Mouse (Mus musculus): ENCODE measurements around the gene Acadl.

The Acadl gene

DNA sequence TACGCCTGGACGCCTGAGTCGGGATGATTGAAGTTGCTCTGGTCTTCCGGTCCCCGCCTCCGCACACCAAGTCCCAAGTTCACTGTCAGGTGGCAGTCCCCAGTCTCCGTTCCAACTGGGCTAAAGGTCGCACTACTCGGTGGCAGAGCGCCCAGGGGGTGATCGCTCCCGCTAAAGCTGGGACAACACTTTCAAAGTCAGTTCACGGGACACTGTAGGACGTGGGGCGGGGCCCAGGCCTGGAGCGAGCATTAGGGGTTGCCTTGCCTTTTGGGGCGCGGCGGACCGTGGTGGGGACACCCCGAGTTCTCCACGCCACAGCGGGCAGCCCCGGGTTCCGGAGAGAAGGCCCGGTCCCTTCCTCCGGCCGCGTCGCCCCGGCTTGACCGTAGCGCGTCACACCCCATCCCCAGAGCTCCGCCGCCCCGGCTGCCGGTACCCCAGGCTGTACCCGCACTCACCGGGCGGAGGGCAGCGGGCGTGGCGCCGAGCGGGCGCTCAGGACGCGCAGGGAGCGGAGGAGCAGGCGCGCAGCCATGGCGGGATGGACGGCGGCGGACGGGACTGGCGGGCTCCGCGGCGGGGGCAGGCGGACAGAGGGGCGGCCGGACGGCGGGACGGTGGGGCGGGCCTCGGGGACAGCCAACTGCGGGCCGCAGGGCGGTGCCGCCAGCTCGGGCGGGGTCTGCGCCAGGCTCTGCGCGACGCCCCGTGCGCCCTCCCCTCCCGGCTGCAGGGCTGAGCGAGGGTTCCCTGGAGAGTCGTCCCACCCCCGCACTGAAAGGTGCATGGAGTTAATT, at the start of gene Acadl:
Gene Acadl, minus strand, starts transcription at position 566 of the 800 bp plus-strand sequence.
- peak; percentile 88 for DNase-seq (ENCODE audit: low read depth, low spot score)

DNA sequence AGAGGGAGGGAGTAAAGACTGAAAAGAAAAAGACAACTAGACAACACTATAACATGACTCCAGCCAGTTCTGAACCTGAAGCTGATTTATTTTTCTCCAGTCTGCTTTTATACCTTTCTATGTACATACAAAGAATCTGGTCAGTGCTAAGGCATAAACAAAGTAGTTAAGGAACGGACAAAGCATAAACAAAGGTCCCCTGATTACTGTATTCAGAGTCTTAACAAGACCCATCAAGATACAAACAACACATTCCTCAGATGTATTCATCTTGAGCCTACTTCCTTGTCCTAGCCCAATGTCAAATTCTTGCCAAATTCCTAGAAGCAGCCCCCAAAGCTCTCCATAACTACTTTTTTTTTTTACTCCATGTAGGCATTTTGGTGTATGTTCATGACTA, 49.2 kb upstream of the Acadl start:
- DNase-seq (ENCODE audit: low read depth, low spot score), result no peak

DNA sequence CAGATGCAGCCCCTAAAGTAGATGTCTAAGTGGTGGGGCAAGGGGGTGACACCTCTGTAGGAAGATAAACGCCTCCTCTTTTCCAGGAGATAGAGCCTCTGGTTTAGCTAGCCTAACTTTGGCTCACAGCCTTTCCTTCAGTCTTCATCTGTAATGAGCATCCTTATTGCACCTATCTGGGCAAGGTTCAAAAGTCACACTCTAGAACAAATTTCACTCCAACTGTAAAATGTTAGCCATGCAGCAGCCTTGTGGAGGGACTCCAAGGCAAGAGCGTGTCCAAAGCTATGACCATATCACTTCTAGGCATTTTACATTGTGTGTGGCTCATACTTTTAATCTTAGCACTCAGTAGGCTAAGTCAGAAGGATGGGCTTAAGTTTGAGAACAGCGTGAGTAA, 39.5 kb upstream of the Acadl start:
- DNase-seq (ENCODE audit: low read depth, low spot score), result no peak

DNA sequence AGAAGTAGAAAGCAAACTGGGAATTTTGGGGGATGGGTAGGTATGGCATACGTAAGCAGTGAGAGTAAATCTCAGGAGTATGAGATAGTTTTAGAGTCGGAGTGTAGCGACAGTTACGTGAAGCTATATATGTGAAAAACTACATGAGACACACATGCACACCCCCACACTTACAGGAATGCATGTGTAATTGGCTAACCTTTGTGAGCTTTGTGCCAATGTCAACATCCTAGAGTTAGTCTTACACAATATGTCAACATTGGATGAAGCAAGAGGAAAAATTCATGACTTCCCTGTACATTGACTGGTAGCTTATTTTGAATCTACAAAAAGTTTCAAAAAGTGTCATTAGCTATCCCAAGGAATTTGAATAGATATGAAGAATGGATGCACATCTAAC, 37.9 kb upstream of the Acadl start:
- DNase-seq (ENCODE audit: low read depth, low spot score), result no peak

DNA sequence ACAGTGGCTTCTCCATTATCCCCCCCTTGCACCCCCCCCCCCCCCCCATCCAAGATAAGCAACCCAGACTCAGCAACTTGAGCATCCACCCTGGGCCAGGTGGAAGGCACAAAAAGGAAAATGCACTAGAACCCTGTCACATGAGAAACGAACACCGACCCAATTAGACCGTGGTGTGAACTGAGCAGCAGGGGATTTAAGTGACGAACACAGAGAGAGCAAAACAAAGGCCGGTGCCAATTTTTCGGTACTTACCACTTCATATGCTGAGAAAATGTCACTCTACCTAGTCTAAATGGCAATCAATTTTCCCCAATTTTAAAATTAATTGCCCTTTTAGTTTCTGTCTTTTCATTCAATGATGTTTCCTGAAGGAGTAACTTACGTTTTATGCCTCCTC, 35.2 kb upstream of the Acadl start:
- DNase-seq (ENCODE audit: low read depth, low spot score), result no peak

DNA sequence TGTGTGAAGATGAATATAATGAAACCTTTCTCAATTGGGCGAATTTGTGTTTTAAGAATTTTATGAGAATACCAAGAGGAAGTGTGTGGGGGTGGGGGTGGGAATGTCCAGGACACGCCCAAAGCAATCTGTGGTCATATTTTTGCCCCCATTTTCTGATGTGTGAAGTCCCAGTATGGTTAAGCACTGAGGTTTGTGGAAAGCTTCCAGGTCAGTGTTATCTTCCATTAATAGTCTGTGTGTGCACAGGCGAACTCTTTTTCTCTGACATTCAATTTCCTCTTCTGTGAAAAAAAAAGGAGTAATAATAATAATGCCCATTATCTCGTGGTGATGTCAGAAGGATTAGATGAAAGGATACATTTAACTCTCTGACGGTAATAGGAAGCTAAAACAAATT, 33.5 kb upstream of the Acadl start:
- no peak for DNase-seq (ENCODE audit: low read depth, low spot score)

DNA sequence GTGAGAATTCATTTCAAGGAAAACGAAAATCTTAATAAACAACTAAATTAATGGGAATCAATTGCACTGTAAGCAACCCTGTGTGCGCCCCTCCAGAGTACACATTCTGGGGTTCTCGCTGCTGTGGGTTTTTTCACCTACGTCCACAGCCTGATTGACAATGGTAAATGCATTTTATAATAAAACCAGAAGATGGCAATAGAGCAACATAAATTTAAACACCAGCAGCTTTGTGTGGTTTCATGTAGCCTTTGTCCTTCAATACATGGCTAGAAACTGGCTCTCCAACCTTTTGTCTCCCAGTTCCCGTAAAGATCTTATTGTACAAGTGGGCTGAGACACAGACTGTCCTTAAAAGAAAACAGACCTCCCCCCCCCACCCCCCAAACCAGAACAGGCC, 33.0 kb upstream of the Acadl start:
- DNase-seq (ENCODE audit: low read depth, low spot score), result peak; percentile 70

DNA sequence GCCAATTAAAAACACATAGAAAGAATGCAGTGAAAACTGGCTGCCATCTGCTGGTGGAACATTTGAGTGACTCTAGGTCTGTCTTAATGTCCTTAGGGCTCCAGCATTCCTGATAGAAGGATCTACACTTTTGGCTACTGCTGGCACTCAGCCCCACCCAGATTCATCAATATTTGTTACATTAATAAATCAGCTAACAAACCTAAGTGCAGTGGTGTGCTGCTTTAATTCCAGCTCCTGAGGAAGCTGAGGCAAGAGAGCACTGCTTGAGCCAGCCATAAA, 32.7 kb upstream of the Acadl start:
- peak; percentile 61 for DNase-seq (ENCODE audit: low read depth, low spot score)

DNA sequence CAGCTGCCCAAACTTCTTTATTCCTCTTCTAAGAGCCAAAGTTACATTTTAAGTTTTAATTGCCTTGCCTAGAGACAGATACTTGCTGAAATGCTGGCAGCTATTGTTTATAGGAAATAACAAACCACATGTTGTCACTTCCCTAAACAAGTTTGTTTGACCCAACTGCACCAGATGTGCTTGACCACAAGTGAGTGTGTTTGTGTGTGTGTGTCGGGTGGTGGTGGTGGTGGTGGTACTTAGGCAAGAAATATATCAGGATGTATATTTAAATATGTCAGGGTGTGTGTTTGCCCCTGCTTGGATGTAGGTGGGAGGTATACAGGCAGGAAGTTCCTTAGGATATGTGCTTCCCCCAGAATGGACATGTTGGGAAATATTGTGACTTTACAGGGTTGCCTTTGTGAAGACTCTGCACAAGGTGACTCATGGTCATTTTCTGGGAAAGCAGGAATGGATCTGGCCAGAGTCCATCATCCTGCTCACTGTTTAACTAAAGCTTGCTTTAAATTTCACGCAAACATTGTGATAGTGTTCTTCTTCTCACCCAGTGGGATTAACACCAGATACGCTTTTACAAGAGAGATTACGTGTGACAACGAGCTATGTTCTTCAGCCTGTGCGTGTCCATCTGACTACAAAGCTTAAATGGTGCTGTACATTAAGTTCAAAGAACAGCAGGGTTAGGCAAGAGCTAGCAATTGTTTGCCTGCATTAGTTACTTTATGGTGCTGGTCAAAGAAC, 32.2 kb upstream of the Acadl start:
- DNase-seq (ENCODE audit: low read depth, low spot score), result no peak

DNA sequence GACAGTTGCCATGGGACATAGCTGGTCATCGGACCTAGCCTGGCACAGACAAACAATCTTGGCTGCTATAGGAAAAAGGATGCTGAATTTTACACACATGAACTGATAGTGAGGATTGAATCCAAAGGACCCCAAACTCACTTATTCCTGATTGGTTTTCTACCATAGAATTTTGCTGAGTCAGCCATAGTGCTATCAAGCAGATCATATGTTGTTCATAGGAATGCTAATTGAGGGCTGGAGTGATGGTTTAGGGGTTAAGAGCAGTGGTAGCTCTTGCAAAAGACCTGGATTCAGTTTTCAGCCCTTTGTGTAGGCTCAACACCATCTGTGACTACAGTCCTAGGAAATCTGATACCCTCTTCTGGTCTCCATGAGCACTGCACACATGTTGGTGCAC, 24.1 kb upstream of the Acadl start:
- DNase-seq (ENCODE audit: low read depth, low spot score), result no peak

DNA sequence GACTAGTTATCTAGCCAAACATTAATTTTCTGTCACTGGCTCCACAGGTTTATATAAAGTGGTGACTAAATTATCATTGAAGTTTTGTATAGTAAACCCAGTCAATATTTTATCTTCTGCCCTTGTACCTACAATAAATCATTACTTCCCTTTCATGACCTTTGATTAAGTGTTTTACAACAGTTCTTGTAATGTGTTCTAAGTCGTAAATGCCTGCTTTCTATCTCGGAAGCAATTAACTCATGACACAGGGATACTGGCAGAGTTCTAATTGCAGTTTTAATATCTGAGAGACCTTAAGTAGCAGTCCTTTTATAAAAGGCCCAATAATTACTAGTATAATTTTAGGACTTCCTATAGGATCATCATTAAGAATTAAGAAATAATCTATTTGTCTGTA, 17.1 kb upstream of the Acadl start:
- no peak for DNase-seq (ENCODE audit: low read depth, low spot score)

DNA sequence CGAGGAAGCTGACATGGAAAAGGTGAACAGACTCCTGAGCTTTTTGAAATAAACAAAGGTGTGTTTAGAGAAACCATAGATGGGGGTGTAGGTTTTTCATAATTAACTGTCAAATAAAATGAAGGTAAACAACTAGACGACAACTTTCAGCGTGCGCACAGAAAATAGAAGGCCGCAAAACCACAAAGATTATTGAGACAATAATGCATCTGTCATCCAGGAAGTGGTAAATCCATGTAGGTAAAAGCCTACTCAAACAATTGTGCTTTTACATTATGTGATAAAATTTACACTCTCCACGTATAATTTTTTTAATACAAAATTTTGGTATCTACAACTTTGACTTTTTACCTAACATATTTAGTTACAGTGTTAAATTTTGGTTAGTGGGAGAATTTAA, 11.7 kb upstream of the Acadl start:
- DNase-seq (ENCODE audit: low read depth, low spot score), result no peak

DNA sequence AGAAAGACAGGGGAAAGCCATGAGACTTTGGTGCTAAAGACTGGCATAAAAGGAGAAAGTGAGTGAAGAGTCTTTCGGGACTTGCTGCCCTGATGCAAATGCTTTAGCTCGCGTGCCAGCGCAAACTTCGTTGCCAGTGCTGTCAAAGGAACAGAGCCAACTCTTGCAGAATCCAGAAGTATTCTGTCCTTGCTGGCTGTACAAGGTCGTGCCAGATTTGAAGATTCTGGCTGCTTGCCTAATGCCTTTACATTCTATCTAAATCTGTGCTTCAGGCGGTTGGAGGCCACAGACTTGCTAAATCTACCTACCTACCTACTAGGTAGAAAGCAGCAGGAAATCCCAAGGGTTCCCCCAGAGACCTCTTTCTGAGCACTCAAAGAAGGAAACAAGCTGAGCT, 8.5 kb upstream of the Acadl start:
- DNase-seq (ENCODE audit: low read depth, low spot score), result no peak

DNA sequence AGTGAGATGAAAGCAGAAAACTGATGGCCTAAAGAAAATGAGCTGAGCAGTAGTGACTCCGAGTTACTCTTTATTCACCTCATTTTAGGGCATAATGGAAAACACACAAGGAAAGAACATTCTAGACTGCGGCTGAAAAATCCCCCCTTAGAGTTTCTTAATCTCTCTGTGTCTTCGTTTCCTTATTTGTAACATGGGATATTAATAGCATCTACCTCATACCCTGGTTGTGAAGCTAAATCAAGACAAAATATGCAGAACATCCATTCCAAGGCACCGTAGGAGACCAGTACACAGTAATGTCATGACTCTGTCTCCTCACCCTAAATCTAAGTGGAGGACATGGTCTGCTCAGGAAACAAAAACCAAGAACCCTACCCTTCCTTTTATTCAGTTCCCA, 2.6 kb upstream of the Acadl start:
- no peak for DNase-seq (ENCODE audit: low read depth, low spot score)

DNA sequence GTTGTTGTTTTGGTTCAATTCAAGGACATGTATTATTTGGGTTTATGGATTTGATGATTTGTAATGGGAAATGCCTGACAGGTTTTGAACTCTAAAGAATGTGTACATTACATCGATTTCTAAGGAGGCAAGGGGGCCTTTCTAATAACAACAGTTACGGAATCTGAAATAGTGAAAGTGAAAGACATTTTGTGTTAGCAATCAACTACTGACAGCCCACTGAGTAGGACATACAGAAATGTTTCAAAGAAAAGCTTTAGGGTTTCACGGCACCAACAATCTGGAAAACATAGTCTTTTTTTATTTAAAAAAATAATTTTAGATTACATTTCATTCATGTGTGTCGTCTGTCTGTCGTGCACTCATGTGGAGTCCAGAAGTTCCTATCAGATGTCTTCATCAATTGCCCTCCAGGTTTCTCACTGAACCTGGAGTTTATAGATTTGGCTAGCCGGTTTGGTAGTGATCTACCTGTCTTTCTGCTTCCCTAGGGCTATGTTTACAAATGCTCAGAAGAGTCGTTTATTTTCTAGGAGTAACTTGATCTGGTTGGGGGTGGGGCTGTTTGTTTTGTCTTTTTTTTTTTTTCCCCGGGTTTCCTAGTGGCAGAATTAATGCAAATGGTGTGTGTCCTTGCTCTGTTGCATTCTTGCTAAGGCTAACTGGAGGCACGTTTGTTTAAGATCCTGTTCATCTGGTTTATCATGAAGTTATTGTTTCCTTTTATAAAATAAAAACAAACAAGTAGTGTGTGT, 841 bp upstream of the Acadl start:
- DNase-seq (ENCODE audit: low read depth, low spot score), result peak; percentile 60

DNA sequence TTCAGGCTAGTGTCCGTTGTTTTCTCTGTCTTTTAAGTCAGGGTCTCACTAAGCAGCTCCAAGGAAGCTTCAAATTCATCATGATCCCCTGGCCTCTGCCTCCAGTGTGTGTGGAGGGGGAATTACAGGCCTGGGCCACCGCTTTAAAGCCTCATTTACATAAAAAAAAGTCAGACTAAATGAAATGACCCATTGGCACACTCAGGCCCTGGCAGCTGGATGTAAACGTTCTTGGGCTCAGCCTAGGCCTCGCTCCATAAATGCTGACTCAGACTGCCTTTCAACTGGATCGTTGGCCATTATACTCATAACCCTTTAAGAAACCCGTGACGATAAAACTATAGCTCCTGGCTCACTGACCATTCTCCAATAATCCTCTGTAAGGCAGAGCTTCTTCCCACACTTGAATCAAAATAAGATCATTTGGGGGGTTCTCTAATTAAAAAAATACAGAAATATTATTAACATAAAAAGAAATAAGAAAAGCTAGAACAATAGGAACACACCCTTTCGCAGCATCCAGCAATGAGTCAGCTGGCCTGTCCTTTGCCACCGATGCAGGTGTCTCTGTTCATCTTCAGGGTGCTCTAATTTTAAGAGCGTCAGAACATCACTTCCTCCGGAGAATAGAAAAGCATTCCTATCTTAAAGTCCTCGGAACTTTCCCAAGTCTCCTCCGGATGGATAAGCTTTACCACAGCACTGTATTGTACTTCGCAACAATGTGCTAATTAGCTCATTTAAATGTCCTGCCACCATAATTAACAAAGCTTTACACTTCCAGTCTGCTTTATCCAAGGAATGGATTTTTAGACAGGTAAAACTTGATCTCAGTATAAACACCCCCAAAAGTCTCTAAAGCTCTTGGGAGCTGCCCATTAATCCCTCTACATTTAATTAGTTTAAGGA, 1.1 kb downstream of the Acadl start:
- peak; percentile 63 for DNase-seq (ENCODE audit: low read depth, low spot score)

DNA sequence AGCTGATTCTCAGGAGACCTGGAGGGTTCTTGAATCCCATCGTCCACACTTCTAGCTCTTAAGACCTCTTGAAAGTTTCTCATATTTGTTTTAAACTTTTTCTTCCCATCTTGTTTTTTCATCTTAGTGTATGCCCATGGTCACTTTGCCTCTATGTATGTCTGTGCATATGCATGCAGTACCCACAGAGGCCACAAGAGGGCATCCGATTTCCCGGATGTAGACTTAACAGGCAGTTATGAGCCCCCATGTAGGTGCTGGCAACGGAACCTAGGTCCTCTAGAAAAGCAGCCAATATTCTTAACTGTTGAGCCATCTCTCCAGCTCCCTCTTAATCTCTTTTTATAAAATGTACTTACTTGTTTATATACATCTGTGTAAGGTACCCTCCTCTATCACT, 15.6 kb downstream of the Acadl start:
- DNase-seq (ENCODE audit: low read depth, low spot score), result peak; percentile 56

DNA sequence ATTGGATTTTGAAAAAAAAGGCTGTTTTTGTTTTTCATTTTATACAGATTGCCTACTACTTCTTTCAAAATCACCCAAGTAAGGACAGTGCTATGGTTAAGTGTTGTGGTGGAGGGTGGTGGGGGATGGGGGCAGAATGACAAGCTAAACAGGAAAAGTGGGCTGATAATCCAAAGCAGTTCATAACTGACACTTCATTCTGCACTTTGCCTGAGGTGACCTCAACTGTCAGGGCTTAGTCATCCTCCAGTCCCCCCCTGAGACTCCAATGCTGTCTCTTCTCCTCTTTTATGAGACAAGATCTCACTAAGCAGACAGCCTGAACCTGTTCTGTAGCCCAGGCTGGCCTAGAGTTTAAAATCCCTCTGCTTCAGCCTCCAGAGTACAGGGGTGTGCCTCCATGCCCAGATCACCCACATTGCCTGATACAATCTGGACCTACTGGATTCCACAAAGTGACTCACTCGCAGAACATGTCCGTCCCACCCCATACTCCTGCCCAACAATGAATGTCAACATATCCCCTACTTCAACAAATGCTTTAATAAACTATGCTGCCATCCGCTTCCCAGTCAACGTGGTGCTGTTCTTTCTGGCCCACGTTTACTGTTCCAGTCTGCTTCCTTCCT, 17.3 kb downstream of the Acadl start:
- DNase-seq (ENCODE audit: low read depth, low spot score), result no peak

DNA sequence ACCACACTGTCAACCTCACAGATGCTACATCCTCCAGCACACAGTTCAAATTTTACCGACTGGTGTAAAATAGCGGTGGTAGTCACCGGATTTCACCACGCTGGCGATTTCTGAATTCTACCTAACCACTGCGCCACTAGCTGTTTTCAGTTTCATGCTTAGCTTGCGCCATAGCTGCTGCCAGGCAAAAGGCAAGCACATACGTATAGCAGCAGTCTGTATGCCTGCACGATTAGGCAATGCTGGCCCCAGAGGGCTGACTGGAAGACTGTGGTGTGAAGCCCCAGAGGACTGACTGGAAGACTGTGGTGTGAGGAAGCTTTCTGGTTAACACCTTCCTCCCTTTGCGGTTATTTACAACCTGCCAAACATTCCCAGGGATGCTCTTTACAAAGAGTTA, 21.1 kb downstream of the Acadl start:
- no peak for DNase-seq (ENCODE audit: low read depth, low spot score)

DNA sequence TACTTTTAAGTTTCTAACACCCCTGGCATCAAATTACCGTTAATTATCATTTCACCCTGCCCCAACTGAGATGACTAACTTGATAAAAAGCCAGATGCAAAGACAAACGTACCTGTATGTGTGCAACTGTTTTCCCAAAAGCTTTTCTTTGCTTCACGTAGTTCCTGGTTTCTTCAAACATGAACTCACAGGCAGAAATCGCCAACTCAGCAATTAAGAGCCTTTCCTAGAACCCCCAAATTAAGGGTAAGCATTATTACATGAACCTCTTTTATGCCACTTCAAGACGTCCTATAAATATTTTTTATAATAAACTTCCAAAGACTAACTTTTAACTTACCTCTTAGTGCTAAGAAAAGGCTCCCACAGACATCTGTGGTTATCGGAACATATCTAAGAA, 21.6 kb downstream of the Acadl start:
- DNase-seq (ENCODE audit: low read depth, low spot score), result no peak

DNA sequence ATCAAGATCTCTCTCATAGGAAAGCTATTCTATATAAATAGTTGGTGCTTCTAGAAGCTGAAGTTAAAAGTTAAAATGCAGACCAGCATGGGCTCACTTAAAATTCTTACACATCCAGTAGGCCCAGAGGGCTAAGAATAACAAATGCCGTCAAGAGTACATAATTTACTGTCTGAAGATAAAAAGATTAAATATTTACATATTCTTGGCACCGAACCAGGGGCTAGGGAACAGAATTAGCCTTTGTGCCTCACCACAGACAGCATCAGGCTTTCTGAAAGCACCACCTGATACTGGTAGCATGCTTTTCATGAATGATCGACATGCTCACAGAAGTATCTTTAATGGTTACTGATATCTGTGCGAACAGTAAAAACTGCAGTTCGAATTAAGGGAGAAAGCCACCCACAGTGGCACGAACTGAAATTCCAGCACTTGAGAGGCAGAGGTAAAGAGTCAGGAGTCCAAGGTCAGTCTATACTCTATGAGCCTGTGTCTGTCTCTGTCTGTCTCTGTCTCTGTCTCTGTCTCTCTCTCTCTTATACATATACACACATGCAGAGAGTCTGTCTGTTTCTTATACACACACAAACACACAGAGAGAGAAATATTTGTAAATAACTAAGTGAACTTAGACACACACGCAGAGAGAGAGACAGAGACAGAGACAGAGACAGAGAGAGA, 23.2 kb downstream of the Acadl start:
- DNase-seq (ENCODE audit: low read depth, low spot score), result no peak
